Mouse (Mus musculus): ENCODE results near the gene Tatdn3. TPM values are rescaled to one million over a fixed set of nuclear protein-coding genes. Genes with fewer than 3 reads are reported as not detected.

Gene Tatdn3
- total RNA-seq, 1 experiment from 2014 or later: 15.4 TPM

- no peak for ATAC-seq (replicated peaks; ENCODE audit: insufficient number of reproducible peaks, low FRiP score, low TSS enrichment, poor library complexity, severe bottlenecking)
Observed at GRCm38 (mm10) chr1:191000686-191001085, 62.0 kb downstream of the Tatdn3 start.

- no peak for ATAC-seq (replicated peaks; ENCODE audit: insufficient number of reproducible peaks, low FRiP score, low TSS enrichment, poor library complexity, severe bottlenecking)
Observed at GRCm38 (mm10) chr1:190998027-190998426, 64.7 kb downstream of the Tatdn3 start.

GRCm38 (mm10) chr1:190996346-190996877 is 66.3 kb downstream of the Tatdn3 start:
- ATAC-seq (replicated peaks; ENCODE audit: insufficient number of reproducible peaks, low FRiP score, low TSS enrichment, poor library complexity, severe bottlenecking): no peak

Other genes starting within 250 kb of the Tatdn3 start
- 14.6 to 18.0 TPM (median 17.6 TPM) in 3 replicates for gene Rps6kc1, start 151.2 kb downstream of the Tatdn3 start, total RNA-seq (2017)
- 41.8 to 45.9 TPM (median 43.5 TPM) in 3 replicates for gene Angel2, start 137.8 kb downstream of the Tatdn3 start, total RNA-seq (2017)
- gene Vash2, start 83.6 kb downstream of the Tatdn3 start, total RNA-seq (2017): 0.64 TPM in 1 of 3 replicates, not detected in the others
- gene Flvcr1, start 36.8 kb downstream of the Tatdn3 start, total RNA-seq (2017): 43.6 to 66.2 TPM (median 54.3 TPM) in 3 replicates
- gene Spata45, start 26.3 kb downstream of the Tatdn3 start, total RNA-seq (2017): not detected in 3 replicates
- 1.2 to 3.1 TPM (median 2.9 TPM) in 3 replicates for gene Nsl1, start 80 bp upstream of the Tatdn3 start, total RNA-seq (2017)
- gene Batf3, start 34.9 kb upstream of the Tatdn3 start, total RNA-seq (2017): 1.6 to 2.5 TPM (median 2.3 TPM) in 3 replicates
- gene Fam71a, start 101.9 kb upstream of the Tatdn3 start, total RNA-seq (2017): 0.21 to 3.1 TPM (median 1.3 TPM) in 3 replicates
- 225 to 427 TPM (median 242 TPM) in 3 replicates for gene Atf3, start 155.1 kb upstream of the Tatdn3 start, total RNA-seq (2017)

Measured in monocyte, adult 5-6 weeks (primary cell).